Mouse (Mus musculus) adrenal gland, postnatal 25 days (tissue): ENCODE measurements around the gene Epc2. TPM values are rescaled to one million over a fixed set of nuclear protein-coding genes. Genes with fewer than 3 reads are reported as not detected.

ENCODE experiments used
- DNase-seq: peaks from one replicate; pipeline ENCODE4 v3.0.0; 2021; ENCODE audit warnings: mixed read lengths
- total RNA-seq: library from RNA; stranded (reverse); gene quantifications from 2 replicates; pipeline ENCODE4 v1.2.3, GENCODE M21; 2021

Epc2 gene
- total RNA-seq, 1 experiment from 2014 or later: 24.7 TPM

DNA sequence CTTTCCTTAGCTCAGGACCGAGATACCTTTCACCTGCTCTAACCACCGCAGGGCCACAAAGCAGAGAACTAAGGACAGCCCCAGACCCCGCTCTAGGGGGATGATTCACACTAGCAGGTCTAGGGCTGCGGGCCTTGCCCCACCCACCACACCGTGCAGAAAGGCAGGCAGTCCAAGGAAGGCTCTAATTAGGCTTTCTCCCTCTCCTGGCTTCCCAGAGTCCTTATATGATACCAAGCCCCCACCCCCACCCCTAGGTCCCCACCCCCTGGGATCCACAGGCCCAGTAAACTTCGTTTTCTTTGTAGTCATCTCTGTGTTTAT lies 119.5 kb downstream of the Epc2 start:
- no peak for DNase-seq

DNA sequence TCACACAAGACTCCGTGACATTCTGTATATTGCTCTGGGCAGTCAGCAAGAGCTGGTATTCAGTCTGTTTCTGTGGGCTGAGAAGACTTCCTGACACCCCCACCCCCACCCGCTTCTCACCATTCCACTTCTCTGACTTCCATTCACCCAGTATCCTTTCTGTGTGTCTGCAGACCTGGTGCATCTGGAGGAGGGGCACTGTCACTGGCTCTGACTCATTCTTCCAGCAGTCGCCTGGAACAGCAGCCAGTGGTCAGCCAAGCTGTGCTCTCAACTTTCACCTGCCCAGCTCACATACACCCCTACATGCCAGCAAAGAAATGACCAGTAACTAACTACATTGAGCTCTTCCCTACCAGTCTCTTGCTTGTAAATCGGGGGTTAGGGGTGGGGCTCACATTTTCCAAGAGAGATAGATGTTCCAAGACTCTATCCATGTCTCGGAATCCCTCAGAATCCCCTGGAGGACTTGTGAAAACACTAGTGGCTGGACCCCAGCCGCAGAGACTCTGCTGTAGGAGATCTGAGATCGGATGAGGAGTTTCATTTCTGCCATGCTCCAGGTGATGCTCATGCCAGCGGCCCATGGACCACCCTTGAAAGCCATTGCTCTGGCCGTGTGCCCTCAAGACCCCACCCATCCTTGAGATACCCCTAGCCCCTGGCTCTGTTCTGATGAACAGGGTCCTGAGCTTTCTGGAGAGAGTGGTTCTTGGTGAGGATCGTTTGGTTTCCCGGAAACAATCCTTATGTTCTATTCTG lies 120.1 kb downstream of the Epc2 start:
- DNase-seq: no peak

DNA sequence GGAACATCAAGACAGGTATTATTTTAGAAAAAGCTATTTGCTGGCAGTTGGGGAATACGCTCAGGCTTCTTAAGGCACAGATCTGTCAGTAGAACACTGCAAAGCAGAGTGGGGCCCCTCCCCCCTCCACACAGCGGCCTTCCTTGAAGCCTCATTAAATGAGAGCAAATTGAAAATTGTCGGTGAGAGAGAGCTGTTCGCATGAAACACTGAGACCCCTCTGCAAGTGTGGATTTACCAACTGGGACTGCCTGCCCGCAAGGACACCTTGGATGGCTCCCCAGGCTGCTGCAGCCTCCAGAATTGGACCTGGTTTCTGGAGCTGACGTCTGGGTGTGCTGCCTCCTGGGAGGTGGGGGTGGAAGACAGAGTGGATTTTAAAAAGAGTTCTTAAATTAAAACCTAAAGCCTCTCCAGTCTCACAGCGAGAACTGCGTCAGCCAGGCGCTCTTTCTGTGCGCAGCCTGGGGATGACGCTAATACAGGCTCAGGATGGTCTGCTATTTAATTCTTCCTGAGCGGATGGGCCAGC lies 120.9 kb downstream of the Epc2 start:
- peak; percentile 7 for DNase-seq

DNA sequence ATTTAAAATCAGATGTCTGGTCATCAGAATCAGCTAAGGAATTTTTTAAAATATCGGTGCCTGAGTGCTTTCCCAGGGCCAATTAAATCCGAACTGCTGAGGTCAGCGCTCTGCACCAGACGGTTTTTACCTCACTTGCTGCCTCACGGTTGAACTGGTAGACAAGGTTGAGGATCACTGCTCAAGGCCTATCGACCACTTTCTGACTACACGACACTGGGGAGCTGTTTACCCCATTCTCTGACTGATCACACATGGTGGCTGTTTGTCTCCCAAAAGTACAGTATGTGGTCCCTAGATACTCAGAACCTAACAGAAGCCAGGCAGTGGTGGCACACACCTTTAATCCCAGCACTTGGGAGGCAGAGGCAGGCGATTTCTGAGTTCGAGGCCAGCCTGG lies 121.4 kb downstream of the Epc2 start:
- DNase-seq: no peak

DNA sequence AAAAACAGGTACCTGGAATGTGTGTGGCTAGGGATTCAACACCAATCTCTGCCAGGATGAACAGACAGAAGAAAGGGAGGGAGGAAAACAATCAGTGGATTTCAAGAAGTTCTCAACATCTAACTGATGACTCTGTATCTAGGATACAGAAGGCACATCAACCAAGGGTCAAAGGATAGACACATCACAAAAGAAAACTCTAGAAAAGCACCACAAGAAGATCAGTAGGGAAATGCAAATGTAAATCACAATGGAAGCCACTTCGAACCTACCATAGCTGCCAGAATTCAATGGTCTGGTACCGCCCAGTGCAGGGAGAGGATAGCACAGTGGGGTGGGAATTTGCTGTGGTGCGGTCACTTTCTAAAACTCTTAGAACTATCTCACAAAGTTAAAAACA lies 122.0 kb downstream of the Epc2 start:
- no peak for DNase-seq

DNA sequence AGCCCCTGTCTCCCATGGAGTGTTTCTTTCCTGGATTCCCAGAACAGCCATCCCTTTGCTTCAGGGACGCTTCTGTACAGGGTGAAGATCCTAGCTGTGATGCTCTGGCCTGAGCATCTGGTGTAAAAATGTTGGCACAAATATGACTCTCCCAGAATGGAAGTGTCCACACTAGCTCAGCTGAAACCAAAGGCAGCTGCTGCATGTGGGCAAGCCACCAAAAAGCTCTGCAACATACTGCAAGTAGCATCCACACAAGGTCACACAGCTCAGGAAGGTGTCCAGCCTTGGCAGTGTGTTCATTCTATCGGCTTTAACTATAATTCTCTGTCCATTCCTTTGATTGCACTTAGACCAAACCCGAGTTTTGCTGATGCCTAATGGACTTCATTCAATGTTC lies 129.3 kb downstream of the Epc2 start:
- DNase-seq: no peak

DNA sequence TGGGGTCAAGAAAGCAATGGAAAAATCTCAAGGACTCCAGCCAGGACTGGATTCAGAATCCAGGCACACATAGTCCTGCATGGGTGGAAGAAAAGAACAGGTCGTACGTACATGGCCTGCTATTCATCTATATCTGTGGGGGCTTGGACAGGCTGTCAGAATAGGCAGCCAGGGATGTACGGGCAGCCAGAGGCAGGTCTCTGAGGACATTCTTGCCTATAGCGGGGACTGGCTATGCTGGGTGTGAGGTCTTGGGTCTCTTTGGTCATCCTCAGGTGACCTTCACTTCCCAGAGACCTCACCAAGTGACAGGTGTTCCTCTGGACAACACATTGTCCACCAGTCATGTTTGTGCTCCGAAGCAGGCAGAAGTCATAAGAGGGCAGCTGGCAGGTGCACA lies 131.3 kb downstream of the Epc2 start:
- DNase-seq: no peak

DNA sequence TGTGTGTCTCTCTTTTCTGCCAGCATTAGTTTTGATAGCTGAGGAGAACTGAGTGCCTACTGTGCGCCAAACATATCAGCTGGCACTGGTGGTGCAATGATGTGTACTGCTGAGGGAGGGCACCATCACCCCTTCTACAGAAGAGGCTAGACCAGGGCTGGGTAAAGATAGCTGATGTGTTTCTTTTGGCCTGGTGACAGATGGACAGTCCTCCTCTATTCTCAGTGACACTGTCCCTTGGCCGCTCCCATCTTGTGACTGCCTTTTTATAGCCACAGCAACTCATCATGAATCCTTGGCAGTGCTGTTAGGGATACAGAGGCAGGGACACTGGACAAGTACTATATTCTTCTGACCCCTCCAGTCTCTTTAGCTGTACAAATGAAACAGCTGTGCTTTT lies 132.0 kb downstream of the Epc2 start:
- no peak for DNase-seq

DNA sequence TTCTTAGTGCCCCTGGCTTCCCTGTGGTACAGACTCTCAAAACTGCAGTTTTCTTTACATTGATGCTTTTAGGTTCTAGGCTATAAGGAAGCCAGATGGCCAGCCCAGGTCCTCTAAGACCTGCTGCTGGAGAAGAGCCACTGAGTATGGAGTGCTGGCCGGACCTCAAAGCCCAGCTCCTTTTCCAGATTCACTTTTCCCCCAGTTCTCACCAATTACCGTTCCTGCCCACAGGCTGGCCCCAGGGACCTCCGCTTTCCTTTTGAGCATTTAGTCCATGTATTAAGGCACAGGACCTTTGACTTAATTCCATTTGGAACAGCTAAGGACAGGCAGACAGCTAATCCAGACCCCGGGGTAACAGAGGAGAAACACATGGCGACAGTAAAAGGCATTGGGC lies 139.2 kb downstream of the Epc2 start:
- no peak for DNase-seq

DNA sequence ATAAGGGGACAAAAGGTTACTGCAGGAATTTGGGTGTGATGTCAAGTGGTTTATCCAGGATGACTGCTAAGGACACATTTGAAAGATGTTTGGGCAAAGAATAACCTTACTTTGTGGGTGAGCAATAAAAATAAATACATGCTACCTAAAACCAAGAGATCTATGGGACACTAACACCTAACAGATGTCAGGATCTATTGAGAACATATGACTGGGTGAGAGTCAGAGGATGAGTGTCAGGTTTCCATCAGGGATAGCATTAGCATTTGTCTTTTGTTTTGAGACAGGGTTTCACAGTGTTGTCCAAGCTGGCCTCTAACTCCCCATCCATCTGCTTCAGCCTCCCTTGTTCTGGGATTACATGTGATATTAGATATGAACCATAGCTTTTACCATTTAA lies 141.6 kb downstream of the Epc2 start:
- DNase-seq: no peak

DNA sequence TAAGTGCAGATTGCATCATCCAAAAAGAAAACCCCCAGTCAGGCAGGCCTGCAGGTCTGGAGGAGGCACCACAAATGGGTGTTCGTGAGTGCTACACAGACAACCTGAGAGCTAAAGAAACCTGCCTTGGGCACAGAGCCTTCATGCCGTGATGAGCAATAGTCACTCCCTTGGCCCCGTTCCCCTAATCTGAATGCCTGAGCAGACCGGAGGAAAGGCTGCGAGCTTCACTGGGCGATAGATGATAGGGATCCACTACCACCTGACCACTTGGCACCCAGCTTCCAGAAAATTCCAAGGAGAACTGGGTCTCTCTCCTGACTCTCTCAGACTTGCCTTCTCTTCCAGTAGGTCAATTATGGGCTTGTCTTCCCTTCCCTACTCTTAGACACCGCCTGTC lies 143.6 kb downstream of the Epc2 start:
- DNase-seq: no peak

DNA sequence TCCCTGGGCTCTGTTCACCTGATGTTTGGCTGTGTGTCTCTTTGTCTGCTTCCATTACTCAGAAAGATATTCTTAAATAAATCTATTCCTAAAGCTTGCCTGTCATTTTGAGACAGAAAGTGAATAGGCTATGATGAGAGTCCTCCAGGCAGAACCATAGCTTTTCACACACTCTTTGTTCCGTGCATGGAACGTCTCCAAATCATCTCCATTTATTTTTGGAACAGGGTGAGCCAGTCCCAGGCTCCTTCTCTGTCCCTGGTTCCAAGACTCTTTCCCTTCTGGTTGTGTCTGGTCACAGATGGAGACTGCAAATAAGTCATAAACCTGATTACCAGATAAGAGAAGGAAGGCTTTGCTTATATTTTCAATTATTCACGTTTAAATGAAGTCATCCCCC lies 145.0 kb downstream of the Epc2 start:
- DNase-seq: no peak

DNA sequence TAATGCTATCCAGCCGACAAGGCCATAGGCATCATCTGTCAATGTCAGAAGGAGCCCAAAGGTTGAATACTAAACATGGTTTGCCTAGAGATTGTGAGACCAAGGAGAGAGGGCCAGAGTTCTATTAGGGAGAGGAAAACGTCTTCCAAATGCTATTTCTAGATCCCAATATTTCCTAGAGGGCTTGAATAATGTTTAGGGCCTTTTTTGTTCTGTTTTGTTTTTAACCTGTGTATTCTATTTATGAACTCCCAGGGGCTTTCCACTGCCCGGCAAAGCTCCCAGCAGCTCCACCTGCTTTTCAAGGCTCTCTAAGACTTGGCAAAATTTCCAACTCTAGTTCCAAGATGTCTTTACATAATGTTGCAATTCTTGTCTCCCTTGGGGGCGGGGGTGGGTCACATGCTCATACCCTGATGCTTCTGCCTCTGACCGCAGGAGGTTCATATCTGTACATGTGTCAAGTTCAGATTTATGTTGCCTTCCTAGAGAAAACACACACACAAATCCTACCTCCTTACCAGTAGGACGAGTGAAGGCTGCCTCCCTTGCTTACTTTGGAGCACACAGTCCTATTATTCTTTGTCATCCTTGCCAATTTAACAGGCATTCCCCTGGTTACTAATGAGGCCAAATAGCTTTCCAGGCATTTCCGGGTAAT lies 148.9 kb downstream of the Epc2 start:
- no peak for DNase-seq

Other genes starting within 250 kb of the Epc2 start
- gene Kif5c, start 167.8 kb downstream of the Epc2 start, total RNA-seq: 5.5 and 8.1 TPM in 2 replicates